Mouse (Mus musculus): ENCODE results near the gene Rfx8. TPM values are rescaled to one million over a fixed set of nuclear protein-coding genes. Genes with fewer than 3 reads are reported as not detected.

Rfx8 gene
- polyA plus RNA-seq, 1 experiment = not detected

- H3K4me1 ChIP-seq (ENCODE audit: control insufficient read depth, insufficient read depth, low read length) = no peaks in the 10 kb centered on the region; the same call in 1 of the 2 replicates
- TF ChIP-seq POLR2A (IDR thresholded peaks at IDR 0.05; ENCODE audit: low read depth, low read length) (no peak), CTCF (IDR thresholded peaks at IDR 0.05; ENCODE audit: borderline replicate concordance, insufficient read depth, low read length) (no peak)
- H3K27ac ChIP-seq (ENCODE audit: insufficient read depth, low read length) = no peak overlapping the region
- no peak overlapping the region for H3K4me3 ChIP-seq (ENCODE audit: insufficient read depth, low read length)
Measured at GRCm38 (mm10) chr1:39681638-39682037, 39.2 kb downstream of the Rfx8 start.

DNA sequence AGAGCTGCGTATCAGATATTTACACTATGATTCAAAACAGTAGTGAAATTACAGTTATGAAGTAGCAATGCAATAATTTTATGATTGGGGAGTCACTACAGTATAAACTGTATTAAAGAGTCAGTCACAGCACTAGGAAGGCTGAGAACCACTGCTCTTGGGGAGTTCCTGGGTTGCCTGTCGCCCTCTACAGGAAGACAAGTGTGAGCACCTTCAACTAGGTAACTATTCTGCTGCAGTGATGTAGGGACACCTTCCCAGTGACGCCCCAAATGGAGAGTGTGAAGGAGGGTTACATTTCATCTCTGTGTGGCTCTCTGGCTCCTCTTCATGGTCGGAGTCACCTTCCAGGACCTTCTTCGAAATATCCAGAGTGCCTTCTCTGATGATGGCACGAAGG lies 40.3 kb downstream of the Rfx8 start:
- Histone ChIP-seq H3K4me3 (ENCODE audit: insufficient read depth, low read length) (no peak overlapping the region), H3K4me1 (ENCODE audit: control insufficient read depth, insufficient read depth, low read length) (no peaks in the 10 kb centered on the region), H3K27ac (ENCODE audit: insufficient read depth, low read length) (no peak overlapping the region)
- TF ChIP-seq CTCF (IDR thresholded peaks at IDR 0.05; ENCODE audit: borderline replicate concordance, insufficient read depth, low read length) (no peak), POLR2A (IDR thresholded peaks at IDR 0.05; ENCODE audit: low read depth, low read length) (no peak)

GRCm38 (mm10) chr1:39678883-39679282 lies 41.9 kb downstream of the Rfx8 start:
- no peak overlapping the region for H3K4me3 ChIP-seq (ENCODE audit: insufficient read depth, low read length)
- TF ChIP-seq POLR2A (IDR thresholded peaks at IDR 0.05; ENCODE audit: low read depth, low read length) (no peak), CTCF (IDR thresholded peaks at IDR 0.05; ENCODE audit: borderline replicate concordance, insufficient read depth, low read length) (no peak)
- no peak overlapping the region for H3K27ac ChIP-seq (ENCODE audit: insufficient read depth, low read length)
- no peaks in the 10 kb centered on the region for H3K4me1 ChIP-seq (ENCODE audit: control insufficient read depth, insufficient read depth, low read length)

- TF ChIP-seq POLR2A (IDR thresholded peaks at IDR 0.05; ENCODE audit: low read depth, low read length) (no peak), CTCF (IDR thresholded peaks at IDR 0.05; ENCODE audit: borderline replicate concordance, insufficient read depth, low read length) (no peak)
- Histone ChIP-seq H3K27ac (ENCODE audit: insufficient read depth, low read length) (no peak overlapping the region), H3K4me1 (ENCODE audit: control insufficient read depth, insufficient read depth, low read length) (no peaks in the 10 kb centered on the region), H3K4me3 (ENCODE audit: insufficient read depth, low read length) (no peak overlapping the region)
Measured at GRCm38 (mm10) chr1:39676221-39676876, 44.4 kb downstream of the Rfx8 start.

DNA sequence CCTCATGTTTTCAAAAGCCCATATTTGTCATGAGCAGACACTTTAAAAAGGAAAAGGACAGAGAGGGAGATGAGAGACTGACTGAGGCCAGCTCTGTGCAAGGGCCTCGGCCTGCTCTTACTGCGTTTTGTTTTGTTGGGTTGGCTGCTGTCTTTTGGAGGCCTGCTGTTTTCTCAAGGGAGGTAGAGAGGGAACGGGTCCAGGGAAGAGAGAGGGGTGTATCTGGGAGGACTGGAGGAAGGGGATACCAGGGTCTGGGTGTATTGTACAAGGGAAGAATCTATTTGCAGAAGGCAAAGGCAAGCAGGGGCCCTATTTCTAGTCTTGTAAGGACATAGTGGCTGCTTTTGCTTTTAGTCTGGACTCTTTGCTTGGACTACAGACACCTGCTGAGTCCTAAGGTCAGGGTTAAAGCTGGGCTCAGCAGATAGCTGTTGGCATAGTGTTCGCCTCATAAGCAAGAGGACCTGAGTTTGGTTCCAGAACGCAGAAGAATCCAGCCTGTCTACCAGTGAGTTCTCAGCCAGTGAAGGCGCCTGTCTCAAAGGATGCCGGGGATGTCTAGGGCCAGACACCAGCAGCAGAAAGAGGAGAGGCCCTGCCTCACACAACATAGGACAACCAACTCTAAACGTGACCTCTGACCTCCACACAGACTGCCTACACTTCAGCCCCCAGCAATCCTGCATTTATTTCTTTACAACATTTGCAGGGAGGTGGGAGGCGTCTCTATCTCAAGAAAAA lies 48.3 kb downstream of the Rfx8 start:
- TF ChIP-seq POLR2A (IDR thresholded peaks at IDR 0.05; ENCODE audit: low read depth, low read length) (no peak), CTCF (IDR thresholded peaks at IDR 0.05; ENCODE audit: borderline replicate concordance, insufficient read depth, low read length) (no peak)
- no peaks in the 10 kb centered on the region for H3K4me1 ChIP-seq (ENCODE audit: control insufficient read depth, insufficient read depth, low read length)
- H3K4me3 ChIP-seq (ENCODE audit: insufficient read depth, low read length) = no peak overlapping the region

GRCm38 (mm10) chr1:39670211-39670935 lies 50.4 kb downstream of the Rfx8 start:
- TF ChIP-seq CTCF (IDR thresholded peaks at IDR 0.05; ENCODE audit: borderline replicate concordance, insufficient read depth, low read length) = no peak
- H3K27ac ChIP-seq (ENCODE audit: insufficient read depth, low read length) = no peak overlapping the region

More for the DNA sequence above, 48.3 kb downstream of the Rfx8 start:
- no peak overlapping the region for H3K27ac ChIP-seq (ENCODE audit: insufficient read depth, low read length)

GRCm38 (mm10) chr1:39666751-39667252 lies 54.0 kb downstream of the Rfx8 start:
- TF ChIP-seq POLR2A (IDR thresholded peaks at IDR 0.05; ENCODE audit: low read depth, low read length) = no peak
- no peak for TF ChIP-seq CTCF (IDR thresholded peaks at IDR 0.05; ENCODE audit: borderline replicate concordance, insufficient read depth, low read length)

More at GRCm38 (mm10) chr1:39670211-39670935, 50.4 kb downstream of the Rfx8 start:
- Histone ChIP-seq H3K4me1 (ENCODE audit: control insufficient read depth, insufficient read depth, low read length) (no peaks in the 10 kb centered on the region), H3K4me3 (ENCODE audit: insufficient read depth, low read length) (no peak overlapping the region)

DNA sequence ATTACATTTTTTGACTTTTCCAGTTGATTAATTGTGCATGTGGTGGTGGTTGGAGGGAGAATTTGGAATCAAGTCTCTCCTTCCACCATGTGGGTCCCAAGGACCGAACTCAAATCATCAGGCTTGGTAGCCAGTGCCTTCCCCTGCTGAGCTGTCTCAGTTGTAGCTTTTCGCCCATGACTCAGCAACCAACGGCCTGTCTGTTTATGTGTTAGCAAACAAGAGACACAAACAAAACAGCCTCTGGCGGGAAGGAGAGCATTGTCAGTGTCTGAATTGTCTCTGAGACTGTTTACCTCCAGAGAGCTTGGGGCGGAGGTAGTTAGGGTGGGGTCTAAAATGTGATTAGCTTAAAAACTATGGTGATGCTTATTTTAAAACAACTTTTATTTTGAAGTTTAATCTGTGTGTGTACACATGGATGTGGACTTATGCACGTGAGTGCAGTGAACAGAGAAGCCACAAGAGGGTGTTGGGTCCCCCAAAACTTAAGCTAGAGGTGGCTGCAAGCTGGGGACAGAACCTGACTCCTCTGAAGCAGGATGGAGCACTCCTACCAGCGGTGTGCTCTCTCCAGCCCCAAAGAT lies 56.7 kb downstream of the Rfx8 start:
- Histone ChIP-seq H3K4me3 (ENCODE audit: insufficient read depth, low read length) (no peak overlapping the region), H3K27ac (ENCODE audit: insufficient read depth, low read length) (no peak overlapping the region), H3K4me1 (ENCODE audit: control insufficient read depth, insufficient read depth, low read length) (no peaks in the 10 kb centered on the region)
- TF ChIP-seq POLR2A (IDR thresholded peaks at IDR 0.05; ENCODE audit: low read depth, low read length) (no peak), CTCF (IDR thresholded peaks at IDR 0.05; ENCODE audit: borderline replicate concordance, insufficient read depth, low read length) (no peak)

More at GRCm38 (mm10) chr1:39666751-39667252, 54.0 kb downstream of the Rfx8 start:
- Histone ChIP-seq H3K4me1 (ENCODE audit: control insufficient read depth, insufficient read depth, low read length) (no peaks in the 10 kb centered on the region), H3K27ac (ENCODE audit: insufficient read depth, low read length) (no peak overlapping the region), H3K4me3 (ENCODE audit: insufficient read depth, low read length) (no peak overlapping the region)

DNA sequence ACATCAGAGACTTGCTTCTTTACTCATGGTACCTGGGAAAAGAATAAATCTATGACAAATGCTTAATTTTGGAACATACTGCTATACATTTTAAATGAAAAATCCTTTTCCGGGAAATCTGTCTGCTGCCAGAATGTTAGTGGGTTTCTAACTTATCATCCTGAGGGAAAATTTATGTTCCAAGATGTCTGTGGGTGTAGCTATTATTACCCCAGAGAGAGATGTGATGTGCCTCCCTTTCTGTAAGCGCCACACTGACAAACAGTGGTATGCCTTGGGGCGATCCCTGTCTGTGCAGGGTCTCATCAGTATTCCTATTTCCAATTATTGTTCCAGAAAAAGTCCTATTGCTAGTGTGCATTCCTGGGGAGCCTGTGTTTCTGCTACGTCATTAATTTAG lies 57.7 kb downstream of the Rfx8 start:
- no peak for TF ChIP-seq POLR2A (IDR thresholded peaks at IDR 0.05; ENCODE audit: low read depth, low read length)
- H3K4me1 ChIP-seq (ENCODE audit: control insufficient read depth, insufficient read depth, low read length) = no peaks in the 10 kb centered on the region
- no peak overlapping the region for H3K27ac ChIP-seq (ENCODE audit: insufficient read depth, low read length)
- no peak overlapping the region for H3K4me3 ChIP-seq (ENCODE audit: insufficient read depth, low read length)
